ENCODE assay signal across 17 mouse cellular contexts in the genomic region with DNA sequence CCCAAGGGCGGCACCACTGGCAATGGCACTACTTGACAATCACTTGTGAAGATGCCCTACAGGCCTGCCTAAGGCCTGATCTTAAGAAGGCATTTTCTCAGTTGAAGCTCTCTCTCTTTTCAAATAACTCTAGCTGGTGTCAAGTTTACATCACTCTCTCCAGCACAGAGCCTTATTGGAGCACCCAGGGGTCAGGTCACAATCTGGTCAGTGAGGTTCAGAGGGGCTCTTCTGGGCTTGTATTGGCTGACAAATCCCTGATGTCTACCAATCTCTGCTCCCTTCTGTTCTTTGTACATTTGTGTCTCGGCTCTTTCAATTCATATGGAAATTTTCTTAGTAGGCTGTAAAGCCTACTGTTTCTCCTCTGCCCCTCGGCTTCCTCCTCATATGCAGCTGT.
"Had no signal": no experiment of that assay in that cellular context is flagged by ENCODE, and none has a peak within 500 bp of the region (broad histone marks: within the 10 kb centered on the region; RNA-seq: fewer than 3 reads in every experiment).

No protein-coding gene starts in this region.

- H3K9me3 ChIP-seq: midbrain, embryonic 13.5 days; neural tube, embryonic 13.5 days; neural tube, embryonic 15.5 days had no signal

- H3K4me1 ChIP-seq: midbrain, embryonic 13.5 days; neural tube, embryonic 13.5 days had no signal

- H3K27ac ChIP-seq: liver, embryonic 14.5 days; midbrain, embryonic 13.5 days; neural tube, embryonic 13.5 days; neural tube, embryonic 15.5 days had no signal

- DNase-seq: lung, adult 18-20 months; lung, embryonic 14.5 days; lung, postnatal 10 days; lung, postnatal 4 days; retina, postnatal 1 day; right cerebral cortex, adult 18-20 months; right cerebral cortex, postnatal 25 days; right cerebral cortex, postnatal 4 days; spleen, adult 18-20 months; thymus, adult 18-20 months; thymus, postnatal 14 days; thymus, postnatal 36 days had no signal

- H3K9ac ChIP-seq: liver, embryonic 14.5 days; lung, embryonic 14.5 days; midbrain, embryonic 13.5 days; neural tube, embryonic 13.5 days; neural tube, embryonic 15.5 days had no signal

- H3K4me3 ChIP-seq: midbrain, embryonic 13.5 days; myocyte; neural tube, embryonic 13.5 days; neural tube, embryonic 15.5 days had no signal

- H3K4me2 ChIP-seq: lung, embryonic 14.5 days; midbrain, embryonic 13.5 days; neural tube, embryonic 13.5 days; neural tube, embryonic 15.5 days had no signal

- ATAC-seq: midbrain, embryonic 13.5 days had no signal

- H3K36me3 ChIP-seq: midbrain, embryonic 13.5 days; neural tube, embryonic 13.5 days; neural tube, embryonic 15.5 days had no signal

- H3K27me3 ChIP-seq: midbrain, embryonic 13.5 days; neural tube, embryonic 13.5 days; neural tube, embryonic 15.5 days had no signal
